Mouse (Mus musculus) gastrocnemius, adult 8-10 months (tissue): ENCODE measurements around the gene Ccdc155. TPM values are rescaled to one million over a fixed set of nuclear protein-coding genes. Genes with fewer than 3 reads are reported as not detected.
"Not testable (repeated sequence)": the region's sequence is repeated elsewhere in the genome, so short reads cannot be mapped to it uniquely, and the experiment has no call there.

Source experiments
- DNase-seq, 2 experiments: peaks; one replicate each; pipeline ENCODE4 v3.0.0; 2022; ENCODE audit warnings: low spot score in 2 of 2
- total RNA-seq, 4 experiments: library from RNA; stranded (reverse); gene quantifications; 2 replicates each; pipeline ENCODE4 v1.2.4; 2022

Gene Ccdc155
- total RNA-seq, 4 experiments from 2014 or later, result 0.25 TPM; not detected in 3

DNA sequence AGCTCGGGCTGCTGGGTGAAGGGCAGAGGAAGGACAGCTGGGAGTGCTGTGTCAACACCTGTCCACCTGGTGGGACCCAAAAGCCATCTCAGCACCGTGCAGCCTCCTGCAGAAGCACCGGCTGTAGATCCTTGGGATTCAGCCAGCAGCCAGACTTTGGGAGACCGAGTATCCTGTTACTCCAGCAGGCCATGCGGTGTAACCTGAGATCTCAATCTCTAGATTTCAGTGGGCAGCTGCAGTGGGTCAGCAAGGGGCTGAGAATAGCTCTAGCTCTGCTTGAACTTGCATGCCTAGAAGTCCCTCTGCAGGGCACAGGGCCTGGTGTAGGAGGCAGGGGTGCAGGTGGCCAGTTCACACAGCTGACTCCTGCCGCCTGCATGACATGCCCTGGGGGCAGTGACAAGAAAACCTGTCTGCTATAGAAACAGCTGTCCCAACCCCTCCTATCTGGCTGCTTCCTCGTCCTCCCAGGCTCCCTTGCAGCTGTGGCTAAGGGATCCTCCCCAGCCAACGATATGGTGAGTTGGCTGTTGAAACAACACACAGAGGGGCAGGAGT lies 12.8 kb downstream of the Ccdc155 start:
- DNase-seq, result peak; percentile 62 to 75

DNA sequence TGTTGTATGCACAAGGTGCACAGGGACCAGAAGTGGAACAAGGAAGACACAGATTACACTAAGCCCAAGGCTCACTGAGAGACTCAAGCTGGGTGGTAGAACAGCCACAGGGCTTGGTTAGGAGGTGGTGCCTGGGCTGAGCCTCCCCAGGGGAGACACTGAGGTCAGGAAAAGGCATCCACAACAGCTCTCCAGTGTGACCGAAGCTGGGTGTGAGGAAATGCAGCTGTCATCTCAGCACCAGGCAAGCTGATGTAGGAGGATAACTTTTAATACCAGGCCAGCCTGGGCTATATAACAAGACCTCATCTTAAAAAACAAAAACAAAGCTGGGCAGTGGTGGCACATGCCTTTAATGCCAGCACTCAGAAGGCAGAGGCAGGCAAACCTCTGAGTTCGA lies 13.5 kb downstream of the Ccdc155 start:
- no peak for DNase-seq

DNA sequence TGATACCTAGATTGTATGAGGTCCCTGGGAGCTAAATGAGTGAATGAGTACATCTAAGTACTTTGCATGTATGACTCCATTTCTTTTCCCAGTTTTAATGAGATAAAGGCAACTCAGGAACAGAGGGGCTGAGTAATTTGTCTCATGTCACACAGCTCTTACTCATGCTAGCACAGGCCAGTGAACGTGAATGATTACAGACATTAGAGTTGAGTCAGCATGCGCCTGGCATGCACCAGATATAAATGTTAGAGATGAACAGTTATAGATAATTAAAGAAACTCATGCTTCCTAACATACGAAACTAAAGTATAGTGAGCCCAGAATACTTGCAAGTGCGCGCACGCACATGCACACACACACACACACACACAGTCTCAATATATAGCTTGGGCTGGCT lies 14.5 kb downstream of the Ccdc155 start:
- DNase-seq, result no peak

GRCm38 (mm10) chr7:45189600-45189999 lies 15.1 kb downstream of the Ccdc155 start:
- DNase-seq, result no peak

- no peak for DNase-seq
Measured at GRCm38 (mm10) chr7:45185921-45186320, 18.8 kb downstream of the Ccdc155 start.

GRCm38 (mm10) chr7:45183672-45184071 lies 21.0 kb downstream of the Ccdc155 start:
- DNase-seq, result no peak

- peak in 1 of 2 experiments; percentile 36 for DNase-seq
Measured at GRCm38 (mm10) chr7:45182606-45183005, 22.1 kb downstream of the Ccdc155 start.

DNA sequence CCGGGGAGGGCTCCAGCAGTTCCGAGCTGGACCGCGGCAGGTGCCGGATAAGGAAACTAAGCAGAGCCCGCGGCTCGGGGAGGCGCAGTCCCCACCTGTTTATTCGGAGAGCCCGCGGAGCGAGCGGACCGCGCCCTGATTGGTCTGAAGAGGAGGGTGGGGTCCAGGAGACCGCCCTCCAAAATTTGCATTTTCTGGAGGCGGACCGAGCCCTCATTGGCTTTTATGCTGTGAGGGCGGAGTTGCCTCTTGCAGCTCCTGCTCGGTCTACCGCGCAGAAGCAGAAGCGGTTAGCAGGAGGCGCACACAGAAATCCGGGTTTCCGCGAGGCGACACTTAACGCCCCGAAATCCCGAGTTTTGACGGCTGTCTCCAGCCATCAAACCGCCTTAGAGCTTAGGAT lies 22.5 kb downstream of the Ccdc155 start:
- peak; percentile 75 to 81 for DNase-seq

- DNase-seq, result no peak
Measured at GRCm38 (mm10) chr7:45181540-45181939, 23.2 kb downstream of the Ccdc155 start.

DNA sequence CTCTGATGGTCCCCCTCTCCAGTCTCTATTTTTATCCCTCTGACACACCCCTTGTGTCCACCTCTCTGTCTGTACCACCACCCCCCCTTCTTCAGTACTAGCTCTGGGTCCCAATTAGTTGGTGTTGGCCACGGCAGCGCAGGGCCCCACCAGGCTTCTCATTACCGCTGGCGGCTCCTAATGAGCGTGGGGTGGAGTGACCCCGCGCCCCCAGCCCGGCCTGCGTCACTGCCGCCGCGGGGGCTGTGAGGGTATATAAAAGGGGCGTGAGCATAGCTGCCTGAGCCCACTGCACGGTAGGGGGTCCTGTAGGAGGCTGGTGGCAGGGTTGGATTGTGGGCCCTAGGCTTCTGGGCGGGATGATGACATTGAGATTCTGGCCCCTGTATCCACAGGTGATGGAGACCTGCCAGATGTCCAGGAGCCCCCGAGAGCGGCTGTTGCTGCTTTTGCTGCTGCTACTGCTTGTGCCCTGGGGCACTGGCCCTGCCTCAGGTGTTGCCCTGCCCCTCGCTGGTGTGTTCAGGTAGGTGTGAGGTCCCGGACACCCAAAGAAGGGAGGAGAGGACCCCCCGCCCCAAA lies 23.7 kb downstream of the Ccdc155 start, which contains the start of gene Pth2:
TSS of gene Pth2 (plus strand) at position 100 of the 582 bp plus-strand sequence.
- no peak for DNase-seq

GRCm38 (mm10) chr7:45179469-45179868 lies 25.2 kb downstream of the Ccdc155 start, which contains the start of gene Gfy:
Gfy (minus strand) TSS chr7:45179569.
- no peak for DNase-seq

DNA sequence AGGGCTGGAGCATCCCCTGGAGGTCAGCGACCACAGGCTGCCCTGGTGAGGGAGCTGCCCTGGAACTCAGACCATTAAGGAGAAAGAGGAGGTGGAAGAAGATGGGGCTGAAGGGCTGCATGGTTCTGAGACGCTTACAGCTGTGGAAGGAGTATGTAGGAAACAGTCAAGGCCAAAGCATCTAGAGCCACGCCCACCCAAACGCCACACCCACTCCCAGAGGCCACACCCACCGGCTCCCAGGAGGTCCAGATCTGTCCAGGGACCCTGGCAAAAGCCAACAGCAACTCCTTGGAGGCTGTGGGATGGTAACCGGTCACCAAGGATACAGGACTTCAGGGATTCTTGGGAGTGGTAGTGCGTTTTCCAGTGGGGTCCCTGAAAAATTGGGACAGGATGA lies 26.1 kb downstream of the Ccdc155 start:
- DNase-seq, result no peak

DNA sequence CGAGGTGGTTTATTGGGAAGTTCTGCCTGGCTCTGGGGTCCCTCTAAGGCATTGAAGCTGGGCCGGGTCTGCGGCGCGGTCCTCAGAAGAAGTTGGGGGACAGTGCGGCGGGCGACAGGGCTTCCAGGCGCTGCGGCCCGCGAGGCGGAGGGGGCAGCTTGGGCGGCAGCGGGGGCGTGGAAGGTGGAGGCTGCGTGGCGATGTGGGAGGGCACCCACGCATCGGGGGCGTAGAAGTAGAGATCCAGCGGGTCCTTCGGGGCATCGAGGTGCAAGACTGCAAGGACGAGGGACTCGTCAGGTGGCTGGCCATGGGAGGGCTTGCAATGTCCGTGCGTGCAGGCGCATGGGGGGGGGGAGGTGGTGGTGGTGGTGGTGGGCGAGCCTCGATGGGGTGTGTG lies 28.3 kb downstream of the Ccdc155 start:
- no peak for DNase-seq

DNA sequence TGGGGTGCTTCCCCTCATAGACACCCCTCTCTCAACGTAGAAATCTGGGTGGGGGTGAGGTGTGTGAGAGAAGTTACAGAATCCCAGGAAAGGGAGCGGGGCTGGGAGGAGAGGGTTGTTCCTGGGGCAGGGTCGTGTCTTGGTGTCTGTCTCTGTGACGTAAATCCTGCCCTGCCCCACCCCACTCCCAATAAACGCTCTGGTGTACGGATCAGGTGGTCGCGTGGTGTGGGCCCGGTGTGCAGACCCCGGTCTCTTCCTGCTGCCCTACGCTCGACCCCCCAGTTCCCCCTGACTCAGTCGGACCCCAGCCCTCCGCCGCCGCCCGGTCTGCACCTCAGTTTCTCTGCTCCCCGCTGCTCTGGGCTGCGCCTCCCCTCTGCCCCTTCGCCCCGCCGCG lies 28.8 kb downstream of the Ccdc155 start:
- DNase-seq, result no peak

- DNase-seq, result no peak
Measured at GRCm38 (mm10) chr7:45175398-45175797, 29.3 kb downstream of the Ccdc155 start.

- DNase-seq, result no peak
Measured at GRCm38 (mm10) chr7:45174567-45175280, 30.0 kb downstream of the Ccdc155 start.

DNA sequence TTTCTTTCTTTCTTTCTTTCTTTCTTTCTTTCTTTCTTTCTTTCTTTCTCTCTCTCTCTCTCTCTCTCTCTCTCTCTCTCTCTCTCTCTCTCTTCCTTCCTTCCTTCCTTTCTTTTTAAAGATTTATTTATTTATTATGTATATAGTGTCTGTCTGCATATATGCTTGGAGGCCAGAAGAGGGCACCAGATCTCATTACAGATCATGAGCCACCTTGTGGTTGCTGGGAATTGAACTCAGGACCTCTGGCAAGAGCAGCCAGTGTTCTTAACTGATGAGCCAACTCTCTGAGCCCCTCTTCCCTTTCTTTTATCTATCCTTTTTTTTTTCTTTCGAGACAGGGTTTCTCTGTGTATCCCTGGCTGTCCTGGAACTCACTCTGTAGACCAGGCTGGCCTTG lies 30.9 kb downstream of the Ccdc155 start:
- not testable (repeated sequence) for DNase-seq

GRCm38 (mm10) chr7:45172974-45173373 lies 31.7 kb downstream of the Ccdc155 start:
- DNase-seq, result no peak

GRCm38 (mm10) chr7:45169495-45169894 lies 35.2 kb downstream of the Ccdc155 start:
- DNase-seq, result no peak

- DNase-seq, result no peak
Measured at GRCm38 (mm10) chr7:45168656-45169055, 36.0 kb downstream of the Ccdc155 start.

DNA sequence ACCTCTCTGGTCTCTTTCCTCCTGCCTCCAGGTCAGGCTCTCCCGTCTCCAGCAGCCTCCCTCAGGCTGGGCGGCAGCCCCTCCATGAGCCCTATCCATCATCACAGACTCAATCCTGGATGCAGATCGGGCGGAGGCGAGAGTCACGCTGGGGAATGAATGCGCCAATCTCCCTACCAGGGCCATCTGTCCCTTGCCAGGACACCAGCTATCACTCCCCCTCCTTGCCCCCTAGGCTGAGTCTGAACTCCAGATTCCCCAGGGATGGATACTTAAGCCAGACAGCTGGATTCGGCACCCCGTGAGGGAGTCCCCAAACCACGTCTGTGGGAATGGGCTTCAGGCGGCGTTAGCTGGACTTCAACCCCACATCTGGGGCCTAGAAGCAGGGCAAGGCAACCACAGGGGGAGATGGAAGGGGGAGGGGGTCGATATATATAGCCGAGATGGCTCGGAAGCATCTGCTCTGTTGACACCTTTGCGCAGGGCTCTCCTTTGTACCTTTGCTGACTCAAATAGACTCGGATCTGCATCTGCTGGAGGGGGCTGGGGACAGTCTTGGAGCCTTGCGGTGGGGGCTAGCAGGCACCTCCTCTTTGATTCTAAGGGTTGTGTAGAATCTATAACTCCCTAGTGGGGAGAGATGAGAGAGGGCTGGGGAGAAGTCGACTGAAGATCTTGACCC lies 36.8 kb downstream of the Ccdc155 start:
- no peak for DNase-seq

DNA sequence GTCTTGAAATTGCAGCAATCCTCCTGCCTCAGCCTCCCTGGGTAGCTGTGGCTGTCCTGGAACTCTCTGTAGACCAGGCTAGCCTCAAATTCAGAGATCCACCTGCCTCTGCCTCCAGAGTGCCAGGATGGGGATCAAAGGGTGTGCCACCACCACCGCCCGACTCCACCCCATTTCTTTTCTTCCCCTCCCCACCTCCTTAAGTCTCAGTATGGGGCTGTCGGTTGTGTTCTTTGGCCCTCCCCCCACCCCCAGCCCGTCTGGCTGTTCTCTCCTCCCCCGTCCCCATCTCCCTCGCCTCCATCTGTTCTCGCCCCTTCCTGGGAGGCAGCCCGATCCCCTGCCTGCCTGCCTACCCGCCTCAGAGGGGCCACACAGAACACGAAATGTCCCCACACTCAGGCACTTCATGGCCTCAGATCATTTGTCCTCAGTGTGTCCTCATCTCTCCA lies 37.7 kb downstream of the Ccdc155 start:
- DNase-seq, result no peak
